Mouse (Mus musculus) heart, postnatal 14 days (tissue): ENCODE measurements at regions not wholly inside any gene's neighbourhood (a gene's known extent, or its start where the extent isn't known, plus 50 kb on each side); places are given as distances from the start of the nearest gene placed in this dataset.
"Not testable (repeated sequence)": the region's sequence is repeated elsewhere in the genome, so short reads cannot be mapped to it uniquely, and the experiment has no call there.

Source experiments
- DNase-seq, 2 experiments: peaks; one replicate each; pipeline ENCODE4 v3.0.0; 2021 to 2022
- intact Hi-C: fragments of 180-260 bp; cut with DNase I; formaldehyde crosslinking; loops from one replicate; pipeline ENCODE4 v1.15.1; 2025

DNA sequence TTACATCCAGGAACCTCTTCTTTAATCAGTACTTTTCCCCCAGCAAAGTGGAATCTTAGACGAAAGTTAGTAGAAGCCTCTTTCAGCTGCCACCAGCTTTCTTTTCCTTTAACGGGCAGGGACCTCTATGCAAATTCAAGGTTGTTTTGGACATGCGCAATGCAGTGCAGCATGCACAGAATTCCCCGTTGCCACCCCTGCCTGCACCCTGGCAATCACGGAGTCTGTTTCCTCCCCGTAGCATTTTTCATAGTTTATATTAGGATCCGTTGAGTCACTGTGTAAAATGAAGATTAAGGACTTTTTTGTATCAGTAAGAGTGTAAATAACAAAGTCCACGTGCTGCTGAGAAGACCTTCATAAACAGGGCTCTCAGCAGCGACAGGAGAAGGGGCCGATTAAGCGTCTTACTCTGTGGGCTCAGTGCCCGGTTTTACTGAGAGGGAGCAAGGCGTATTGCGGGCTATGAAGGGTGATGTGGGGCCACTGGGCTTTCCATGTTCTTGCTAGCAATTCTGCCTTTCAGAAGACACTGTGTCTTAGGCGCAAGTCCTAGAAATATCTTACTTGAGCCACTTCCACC, 212.5 kb downstream of the Fgf9 start:
- intact Hi-C loops, result no loop called here
- peak; percentile 5 to 28 for DNase-seq

- no peak for DNase-seq
- intact Hi-C loops, result no loop called here
Observed at GRCm38 (mm10) chr14:58282264-58282663, 211.9 kb downstream of the Fgf9 start.

- DNase-seq, intact Hi-C loops: not testable (repeated sequence)
Observed at GRCm38 (mm10) chr14:58274440-58274839, 204.1 kb downstream of the Fgf9 start.

DNA sequence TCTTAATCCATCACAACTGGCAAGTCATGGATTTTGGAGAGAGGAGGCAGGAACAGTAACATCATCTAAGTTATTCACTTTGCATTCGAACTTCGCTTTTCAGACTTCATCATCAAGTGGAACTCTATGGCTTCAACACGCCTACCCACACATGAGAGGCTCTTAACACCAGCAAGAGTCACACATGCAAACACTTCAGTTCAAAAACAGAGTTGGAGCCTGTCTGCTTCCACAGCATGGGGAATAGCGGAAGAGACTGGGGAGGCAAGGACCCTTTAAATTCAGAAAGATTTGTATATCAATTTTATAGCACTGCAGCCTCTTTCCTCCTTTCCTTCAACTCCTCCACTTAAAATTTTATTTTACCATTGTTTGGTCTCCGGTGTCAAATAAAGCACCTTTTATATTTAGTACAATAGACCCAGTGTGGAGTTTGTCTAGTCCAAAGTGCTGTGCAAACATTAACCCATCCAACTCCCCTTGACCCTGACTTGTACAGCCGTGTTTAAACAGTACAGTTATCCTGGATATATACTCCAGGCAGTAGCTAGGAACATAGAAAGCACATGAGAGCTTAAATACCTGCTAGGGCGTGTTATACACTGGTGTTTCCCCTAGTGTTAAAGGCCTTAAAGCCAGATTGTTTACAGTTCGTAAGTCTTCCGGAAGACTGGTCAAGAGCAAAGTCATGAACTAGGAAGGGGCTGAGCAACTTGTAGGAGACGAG, 203.5 kb downstream of the Fgf9 start:
- no peak for DNase-seq
- intact Hi-C loops, result no loop called here

DNA sequence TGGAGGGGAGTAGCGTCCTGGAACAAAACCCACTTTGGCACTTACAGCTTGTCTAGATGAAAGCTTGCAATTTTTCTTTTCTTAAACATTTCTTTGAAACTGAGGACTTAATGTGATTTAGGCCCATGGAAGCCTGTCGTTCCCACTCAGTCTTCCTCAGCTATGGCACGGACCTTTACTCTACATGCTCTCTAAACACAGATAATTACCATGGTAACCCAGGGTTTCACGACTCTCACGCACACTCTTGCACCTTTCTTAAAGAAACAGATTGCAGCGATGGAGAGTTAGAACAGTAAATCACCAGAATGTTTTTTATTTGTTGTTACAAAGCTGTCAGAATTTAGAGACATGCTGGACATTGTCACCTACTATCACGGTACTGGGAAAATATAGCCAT, 195.0 kb downstream of the Fgf9 start:
- intact Hi-C loops, result no loop called here
- no peak for DNase-seq

DNA sequence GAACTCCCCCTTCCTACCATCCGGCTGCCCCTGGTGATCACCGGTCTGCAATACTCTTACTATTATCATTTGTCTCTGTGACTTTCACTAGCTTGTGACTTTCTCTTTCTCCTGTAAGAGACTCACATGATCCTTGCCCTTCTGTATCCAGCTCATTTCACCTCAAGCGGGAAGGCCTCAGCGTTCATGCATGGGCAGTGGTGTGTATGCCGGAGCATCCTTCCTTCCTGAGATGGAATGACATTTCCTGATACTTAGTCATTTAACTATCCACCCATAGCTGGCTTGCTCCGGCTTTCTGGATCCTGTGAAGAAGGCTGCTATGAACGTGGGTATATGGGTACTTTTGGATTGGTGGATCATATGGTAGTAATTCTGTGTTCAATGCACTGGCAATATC, 194.1 kb downstream of the Fgf9 start:
- no peak for DNase-seq
- intact Hi-C loops, result no loop called here

DNA sequence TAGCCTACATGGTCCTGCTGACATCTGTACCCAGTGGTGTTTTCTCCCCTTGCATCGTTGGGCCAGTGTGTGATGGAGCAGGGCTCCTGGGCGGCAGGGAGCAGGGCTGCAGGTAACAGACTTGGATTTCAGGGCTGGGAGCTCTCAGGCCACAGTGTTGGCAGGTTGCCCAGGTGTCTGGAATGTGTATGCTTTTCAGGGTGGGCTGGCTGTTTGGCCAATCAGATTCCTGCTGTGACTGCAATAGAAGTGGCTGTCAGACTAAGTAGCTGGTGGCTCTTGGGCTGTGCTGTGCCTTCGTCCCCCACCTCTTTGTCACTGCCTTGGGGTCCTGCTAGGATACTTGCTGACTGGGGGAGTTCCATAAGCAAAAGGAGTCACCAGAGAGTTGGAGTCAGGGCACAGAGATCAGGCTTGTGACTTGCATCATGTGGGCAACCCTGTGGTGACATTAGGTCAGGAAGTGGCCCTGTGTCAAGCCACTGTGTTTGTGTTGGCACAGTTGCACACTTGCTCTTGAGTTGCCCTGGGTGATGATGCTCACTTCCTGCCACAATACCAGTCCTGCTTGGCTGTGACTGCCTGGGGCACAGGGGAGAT, 183.1 kb downstream of the Fgf9 start:
- intact Hi-C loops, result no loop called here
- DNase-seq, result peak; percentile 56 to 68

DNA sequence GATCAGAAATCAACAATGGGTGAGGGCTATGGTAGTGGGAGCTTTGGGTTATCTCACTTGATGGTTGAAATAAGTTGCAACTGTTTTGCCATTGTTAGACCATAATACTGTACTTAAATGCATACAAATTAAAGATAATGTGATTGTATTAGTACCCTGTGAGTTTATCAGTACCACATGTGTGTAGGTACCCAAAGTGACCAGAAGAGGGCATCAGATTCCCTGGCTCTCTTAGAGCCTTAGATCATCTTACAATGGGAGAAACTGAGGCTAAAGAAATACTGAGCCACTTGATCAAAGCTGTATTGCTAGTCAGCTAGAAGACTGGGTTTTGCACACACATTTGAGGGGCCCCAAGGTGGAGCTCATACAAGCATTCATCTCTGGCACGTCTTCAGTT, 155.5 kb downstream of the Fgf9 start:
- intact Hi-C loops, result no loop called here

DNA sequence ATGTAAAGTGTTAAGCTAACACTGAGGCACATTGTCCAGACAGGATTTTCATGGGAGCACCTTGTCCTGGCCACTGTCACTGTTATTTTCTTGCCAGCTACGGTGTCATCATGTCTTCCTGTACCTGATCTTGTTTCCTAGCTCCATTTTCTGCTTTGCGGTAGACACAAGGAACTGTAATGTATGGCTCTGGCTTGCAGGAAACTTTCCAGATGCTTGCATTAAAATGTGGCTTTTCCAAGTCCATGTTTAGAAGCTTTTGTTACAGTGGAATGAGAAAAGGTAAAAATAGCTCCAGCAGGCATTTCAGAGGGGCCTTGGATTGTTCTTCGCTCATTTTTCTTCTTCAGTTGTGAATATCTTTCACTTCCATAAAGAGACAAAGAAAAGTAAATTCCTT, 154.1 kb downstream of the Fgf9 start:
- DNase-seq, result no peak
- intact Hi-C loops, result no loop called here

More for the DNA sequence above, 155.5 kb downstream of the Fgf9 start:
- DNase-seq, result no peak

DNA sequence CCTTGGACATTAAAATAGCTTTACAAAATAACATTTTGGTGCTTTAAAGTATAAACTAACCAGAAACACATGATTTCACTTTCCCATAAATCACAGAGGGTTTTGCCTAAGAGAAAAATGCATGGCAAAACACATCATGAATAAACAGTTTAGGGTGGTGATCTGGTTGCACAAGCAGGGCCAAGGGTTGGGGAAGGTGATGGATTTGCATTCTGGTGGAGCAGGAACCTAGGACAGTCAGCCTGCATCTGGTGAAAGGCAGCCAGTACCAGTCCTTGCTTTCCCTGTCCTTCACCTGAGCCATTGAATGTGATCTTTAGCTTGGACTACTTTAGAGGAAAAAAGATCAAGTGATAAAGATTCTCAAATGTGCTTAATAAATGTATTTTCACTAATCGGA, 138.1 kb downstream of the Fgf9 start:
- intact Hi-C loops, result no loop called here
- no peak for DNase-seq

- no peak for DNase-seq
- intact Hi-C loops, result no loop called here
Observed at GRCm38 (mm10) chr14:58202607-58203295, 132.4 kb downstream of the Fgf9 start.

DNA sequence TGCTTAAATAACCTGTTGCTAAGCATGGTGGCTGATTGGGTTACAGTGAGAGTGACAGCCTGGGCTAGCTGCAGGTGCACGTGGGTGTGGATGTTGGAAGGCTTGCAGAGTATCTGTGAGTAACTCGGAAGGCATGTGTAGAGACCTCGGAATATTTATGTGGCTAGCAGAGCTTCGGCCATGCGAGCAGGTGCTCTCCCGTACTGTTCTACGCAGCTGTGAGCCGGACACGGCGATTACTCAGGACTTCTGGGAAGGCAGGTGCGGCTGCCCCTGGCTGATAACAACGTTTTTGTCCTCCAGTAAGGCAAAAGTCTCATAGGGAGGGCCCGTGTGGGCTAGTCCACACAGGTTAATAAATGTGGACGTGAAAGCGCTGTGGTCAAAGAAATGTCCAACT, 119.6 kb downstream of the Fgf9 start:
- intact Hi-C loops, result no loop called here
- no peak for DNase-seq

DNA sequence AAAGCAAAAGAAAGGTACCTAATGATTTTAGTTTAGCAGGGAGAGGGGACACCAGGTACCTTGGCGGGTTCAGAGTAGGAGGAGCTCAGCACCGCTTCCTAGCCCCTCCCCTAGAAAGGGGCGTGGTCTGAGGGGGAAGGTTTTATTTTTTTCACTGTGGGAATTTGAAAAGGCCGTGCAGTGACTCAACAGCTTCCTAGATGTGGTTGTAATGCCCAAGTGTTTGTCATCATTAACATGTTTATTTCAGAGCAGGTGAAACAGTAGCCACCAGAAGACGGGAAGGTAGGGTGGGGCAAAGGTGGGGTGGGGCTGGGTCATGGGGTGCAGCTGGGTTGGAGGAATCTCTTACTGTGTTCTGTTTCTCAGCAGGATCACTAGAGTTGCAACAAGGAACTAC, 112.5 kb downstream of the Fgf9 start:
- intact Hi-C loops, result no loop called here
- DNase-seq, result no peak

DNA sequence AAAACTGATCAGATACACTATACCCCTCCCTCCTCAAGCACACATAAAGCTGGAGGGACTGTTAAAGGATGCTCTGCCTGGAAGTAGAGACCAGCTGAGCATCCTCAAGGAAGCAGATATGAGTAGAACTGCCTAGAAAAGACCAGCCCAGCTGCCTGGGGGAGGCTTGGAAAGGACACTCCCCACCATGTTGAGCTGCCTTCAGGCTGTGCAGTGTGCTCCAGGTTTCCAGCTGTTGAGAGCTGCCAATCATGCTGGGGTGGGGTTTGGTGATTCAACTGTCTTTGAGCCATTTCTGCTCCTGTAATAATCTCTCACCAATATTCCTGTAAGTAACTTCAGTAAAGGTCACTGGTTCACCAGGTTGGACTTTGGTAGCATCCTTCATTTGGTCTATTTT, 110.4 kb downstream of the Fgf9 start:
- no peak for DNase-seq
- intact Hi-C loops, result no loop called here

- no peak for DNase-seq
- intact Hi-C loops, result no loop called here
Observed at GRCm38 (mm10) chr14:58175651-58176363, 105.5 kb downstream of the Fgf9 start.

- DNase-seq, result no peak
- intact Hi-C loops, result no loop called here
Observed at GRCm38 (mm10) chr14:58174512-58174911, 104.2 kb downstream of the Fgf9 start.

- intact Hi-C loops, result no loop called here
- DNase-seq, result no peak
Observed at GRCm38 (mm10) chr14:58168920-58169319, 98.6 kb downstream of the Fgf9 start.
